In genomic region chr12:31836211-31836610, GRCm38 (mm10) we compare ENCODE assay signal across 25 mouse cellular contexts.
"Had no signal": no experiment of that assay in that cellular context is flagged by ENCODE, and none has a peak within 500 bp of the region (broad histone marks: within the 10 kb centered on the region; RNA-seq: fewer than 3 reads in every experiment).

No protein-coding gene starts in this region.

- H3K9ac ChIP-seq: heart, embryonic 12.5 days; hindbrain, embryonic 12.5 days; hindbrain, embryonic 14.5 days; intestine, embryonic 15.5 days; limb, embryonic 13.5 days; limb, embryonic 15.5 days; liver, embryonic 12.5 days; liver, embryonic 14.5 days had no signal

- H3K4me3 ChIP-seq: gastrocnemius, adult 2 months; heart, adult 2 months; heart, embryonic 10.5 days; heart, embryonic 12.5 days; hindbrain, embryonic 10.5 days; hindbrain, embryonic 12.5 days; intestine, embryonic 15.5 days; layer of hippocampus, adult 2 months; left cerebral cortex, adult 2 months; limb, embryonic 13.5 days; limb, embryonic 15.5 days; liver, embryonic 12.5 days had no signal

- DNase-seq: gastrocnemius, adult 2 months; gastrocnemius, postnatal 10 days; gastrocnemius, postnatal 36 days; heart, adult 11 months; heart, adult 2 months; heart, postnatal 10 days; heart, postnatal 4 days; kidney, adult 18-20 months; kidney, adult 8-10 months; kidney, postnatal 10 days; kidney, postnatal 25 days; kidney, postnatal 4 days; left cerebral cortex, postnatal 4 days had no signal

- H3K36me3 ChIP-seq: heart, embryonic 10.5 days; hindbrain, embryonic 10.5 days; hindbrain, embryonic 12.5 days; intestine, embryonic 15.5 days; limb, embryonic 15.5 days; liver, embryonic 12.5 days had no signal

- H3K4me1 ChIP-seq: intestine, embryonic 15.5 days; limb, embryonic 13.5 days; limb, embryonic 15.5 days; liver, embryonic 12.5 days had no signal

- H3K27me3 ChIP-seq: heart, embryonic 12.5 days; hindbrain, embryonic 12.5 days; intestine, embryonic 15.5 days; limb, embryonic 13.5 days; limb, embryonic 15.5 days; liver, embryonic 12.5 days had no signal

- H3K9me3 ChIP-seq: heart, embryonic 10.5 days; heart, embryonic 12.5 days; hindbrain, embryonic 10.5 days; hindbrain, embryonic 12.5 days; intestine, embryonic 15.5 days; limb, embryonic 13.5 days; limb, embryonic 15.5 days; liver, embryonic 12.5 days had no signal

- H3K27ac ChIP-seq: gastrocnemius, adult 2 months; heart, adult 2 months; heart, embryonic 10.5 days; hindbrain, embryonic 12.5 days; hindbrain, embryonic 14.5 days; intestine, embryonic 15.5 days; layer of hippocampus, adult 2 months; left cerebral cortex, adult 2 months; limb, embryonic 13.5 days; limb, embryonic 15.5 days; liver, embryonic 12.5 days; liver, embryonic 14.5 days had no signal
